Mouse (Mus musculus) c-Kit-negative CD71-positive TER-119-positive erythroid progenitor cells, embryonic 14.5 days (primary cell): ENCODE measurements around the gene Mtch2.

Experiments used
- DNase-seq: peaks from one replicate; pipeline ENCODE4 v3.0.0-alpha.2; 2013; ENCODE audit warnings: low read depth, low spot score

Mtch2 gene

DNA sequence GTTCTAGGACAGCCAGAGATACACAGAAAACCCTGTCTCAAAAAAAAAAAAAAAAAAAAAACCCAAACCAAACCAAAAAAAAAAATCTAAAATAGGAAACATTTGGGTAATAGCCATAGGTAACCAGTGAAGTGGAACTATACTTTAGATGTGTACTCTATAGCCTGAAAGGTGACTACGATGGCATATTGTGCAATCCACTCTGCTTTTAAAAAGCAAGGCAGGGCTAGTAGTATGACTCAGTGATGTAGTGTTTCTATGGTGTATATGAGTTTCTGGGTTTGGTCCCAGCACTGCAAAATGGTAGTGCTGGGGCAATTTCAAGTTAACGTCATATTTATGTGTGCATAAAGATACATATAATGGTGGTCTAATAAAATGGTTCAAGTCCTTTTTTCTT is 59.8 kb downstream of the Mtch2 start:
- DNase-seq, result no peak

DNA sequence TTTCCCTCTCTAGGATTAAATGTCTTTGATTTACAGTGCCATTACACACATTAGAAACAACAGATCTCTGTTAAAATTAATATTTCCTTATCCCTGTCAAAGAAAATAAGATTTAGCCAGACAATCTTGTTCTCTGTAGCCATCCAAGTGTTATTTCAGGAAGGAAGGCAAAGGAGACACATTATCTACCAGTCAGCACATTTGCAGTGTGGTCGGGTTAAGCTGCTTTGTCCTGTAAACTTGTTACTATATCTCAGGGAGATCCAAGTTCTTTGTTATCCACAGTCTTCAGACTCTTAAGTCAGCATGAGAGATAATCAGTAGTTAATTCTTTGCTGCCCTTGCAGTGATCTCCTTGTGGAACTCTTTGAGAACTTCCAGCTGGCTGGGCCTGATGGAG is 63.9 kb downstream of the Mtch2 start:
- no peak for DNase-seq

DNA sequence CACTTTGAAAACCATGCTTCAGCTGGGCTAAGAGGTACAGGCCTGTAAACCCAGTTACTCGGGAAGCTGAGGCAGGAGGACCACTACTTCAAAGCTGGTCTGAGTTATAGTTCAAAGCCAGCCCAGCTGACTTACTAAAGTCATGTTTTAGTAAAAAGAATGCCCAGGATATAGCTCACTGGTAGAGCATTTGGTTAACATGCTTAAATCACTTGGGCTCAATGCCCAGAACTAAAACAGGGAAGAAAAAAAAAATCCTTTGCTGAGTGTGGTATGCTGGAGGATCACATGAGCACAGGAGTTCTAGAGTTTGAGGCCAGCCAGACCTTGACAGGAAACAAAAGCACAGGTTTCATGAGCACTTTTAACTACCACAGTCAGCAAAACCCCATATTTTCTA is 64.7 kb downstream of the Mtch2 start:
- DNase-seq, result no peak

DNA sequence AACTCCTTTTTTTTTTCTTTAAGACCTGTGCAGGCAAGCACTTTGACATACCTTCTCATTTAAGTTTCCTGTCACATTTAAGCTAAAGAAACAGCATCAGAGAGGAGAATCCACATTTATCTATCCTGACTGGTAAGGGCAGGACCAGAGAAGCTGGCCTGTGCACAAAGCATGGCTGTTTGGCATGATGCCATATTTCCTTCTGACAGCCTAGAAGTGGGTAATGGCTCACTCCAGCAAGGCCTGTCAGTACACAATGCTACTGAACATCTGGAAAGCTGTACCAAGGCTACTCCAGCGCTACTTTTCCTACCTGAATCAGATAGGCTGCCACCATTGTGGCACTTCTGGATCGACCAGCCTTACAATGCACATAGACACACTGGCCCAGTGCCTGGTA is 66.7 kb downstream of the Mtch2 start:
- DNase-seq, result no peak

- DNase-seq, result no peak
Measured at GRCm38 (mm10) chr2:90915516-90915915, 68.6 kb downstream of the Mtch2 start.
